Mouse (Mus musculus) heart, embryonic 15.5 days (tissue): ENCODE measurements at regions not wholly inside any gene's neighbourhood (a gene's known extent, or its start where the extent isn't known, plus 50 kb on each side); places are given as distances from the start of the nearest gene placed in this dataset.

Experiments
- ATAC-seq: fragments of 200-750 bp; cut with Nextera tagmentation; replicated peaks from 2 replicates; pipeline ENCODE4 v1.8.0; 2017; ENCODE audit warnings: low read depth, moderate TSS enrichment; ENCODE audit not compliant: insufficient number of reproducible peaks, insufficient read depth, low FRiP score
- H3K27ac ChIP-seq: fragments of 300-500 bp; sonication (generic); 2 replicates; pipeline ENCODE4 v1.5.1; 2015; ENCODE audit warnings: mild to moderate bottlenecking, inconsistent platforms
- H3K27me3 ChIP-seq: fragments of 300-500 bp; sonication (generic); 2 replicates; pipeline ENCODE4 v1.6.1; 2015; ENCODE audit warnings: inconsistent platforms
- H3K36me3 ChIP-seq: fragments of 300-500 bp; sonication (generic); 2 replicates; pipeline ENCODE4 v1.6.1; 2015; ENCODE audit warnings: mild to moderate bottlenecking, inconsistent platforms
- H3K4me1 ChIP-seq: fragments of 300-500 bp; sonication (generic); replicated peaks from 2 replicates; pipeline ENCODE4 v1.6.1; 2015; ENCODE audit warnings: inconsistent platforms
- H3K4me2 ChIP-seq: fragments of 300-500 bp; sonication (generic); 2 replicates; pipeline ENCODE4 v1.6.1; 2015; ENCODE audit warnings: inconsistent platforms, mild to moderate bottlenecking, moderate library complexity
- H3K4me3 ChIP-seq: fragments of 300-500 bp; sonication (generic); 2 replicates; pipeline ENCODE4 v1.5.1; 2015; ENCODE audit warnings: mild to moderate bottlenecking, inconsistent platforms
- H3K9ac ChIP-seq: fragments of 300-500 bp; sonication (generic); 2 replicates; pipeline ENCODE4 v1.6.1; 2015; ENCODE audit warnings: mild to moderate bottlenecking, inconsistent platforms
- H3K9me3 ChIP-seq: fragments of 300-500 bp; sonication (generic); replicated peaks from 2 replicates; pipeline ENCODE4 v1.6.1; 2016; ENCODE audit warnings: inconsistent platforms
- WGBS: fragments of 180-500 bp; shearing (Covaris S2); methylation state at CpG from one replicate; pipeline ENCODE4 v1.1.7; 2015; ENCODE audit warnings: mixed read lengths; 5-methylcytosine and 5-hydroxymethylcytosine counted together

DNA sequence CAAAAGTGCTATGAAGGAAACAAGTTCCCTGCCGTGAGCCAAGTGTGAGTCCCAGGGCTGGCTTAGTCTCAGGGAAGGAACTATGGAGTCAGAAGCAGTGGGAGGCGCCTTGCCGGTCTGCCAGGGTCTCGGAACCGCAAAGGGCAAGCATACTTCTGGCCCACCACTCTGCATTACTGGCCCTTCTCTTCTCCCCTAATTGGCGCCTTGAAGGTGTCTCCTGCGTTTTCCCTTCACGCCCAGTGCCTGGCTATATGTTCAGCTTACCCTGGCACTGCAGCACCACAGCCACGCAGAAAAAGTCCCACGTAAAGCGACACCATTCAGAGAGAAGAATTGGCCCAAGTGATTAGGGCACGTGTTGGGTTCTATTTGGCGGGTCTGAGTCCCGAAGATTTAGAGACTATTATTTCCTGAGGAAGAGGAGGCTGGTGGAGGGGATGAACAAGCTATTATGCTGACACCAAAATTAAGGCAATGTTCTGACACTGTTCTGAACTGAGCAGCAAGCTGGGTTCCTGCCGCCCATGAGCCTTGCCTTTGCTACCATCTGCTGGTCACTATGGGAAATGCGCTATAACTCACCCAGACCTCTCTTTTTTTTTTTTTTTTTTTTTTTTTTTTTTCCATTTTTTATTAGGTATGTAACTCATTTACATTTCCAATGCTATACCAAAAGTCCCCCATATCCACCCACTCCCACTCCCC lies 288.5 kb upstream of the Jmjd1c start:
- peak overlapping the region; percentile 7; the same call in 1 of the 2 replicates for H3K4me2 ChIP-seq
- ATAC-seq, result no peak
- no peaks in the 10 kb centered on the region for H3K4me1 ChIP-seq
- H3K27ac ChIP-seq, result no peak overlapping the region
- 42% methylated on average over 16 of the region's 16 CpGs for WGBS
- no peaks in the 10 kb centered on the region; the same call in 1 of the 2 replicates for H3K9me3 ChIP-seq
- no peaks in the 10 kb centered on the region for H3K36me3 ChIP-seq
- H3K4me3 ChIP-seq, result no peak overlapping the region
- no peak overlapping the region for H3K9ac ChIP-seq
- H3K27me3 ChIP-seq, result no peaks in the 10 kb centered on the region

DNA sequence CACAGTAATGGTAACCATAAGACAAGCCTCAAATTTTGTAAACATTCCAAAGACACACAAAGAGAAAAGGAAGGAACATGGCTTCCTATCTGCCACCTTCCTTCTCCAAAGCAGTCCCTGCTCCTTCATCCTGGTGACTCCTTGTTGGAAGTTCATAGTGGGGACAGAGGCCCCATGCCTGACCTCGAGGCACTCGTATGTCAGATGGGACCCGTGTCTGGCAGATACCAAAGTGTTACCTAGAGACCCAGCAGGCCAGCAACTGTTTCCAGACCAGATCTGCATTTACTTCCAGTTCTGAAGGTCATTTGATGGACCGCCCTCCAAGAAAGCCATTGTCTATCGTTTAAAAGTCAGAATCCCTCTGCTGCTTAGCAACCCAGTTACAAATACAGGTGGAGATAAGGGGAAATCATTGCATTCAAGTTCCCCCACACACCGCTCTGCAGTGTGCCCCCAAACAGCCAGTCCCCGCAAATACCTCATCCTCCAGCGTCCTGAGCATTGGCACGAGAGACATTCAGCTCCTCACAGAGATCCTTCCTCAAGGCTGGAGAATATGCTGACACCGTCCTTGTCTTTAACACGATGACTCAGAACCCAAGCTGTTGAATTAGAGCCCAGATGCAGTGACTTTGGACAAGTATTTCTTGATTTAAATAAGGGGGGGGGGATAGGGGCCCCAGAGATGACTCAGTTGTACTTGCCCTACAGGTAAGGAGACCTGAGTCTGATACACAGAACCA lies 283.2 kb upstream of the Jmjd1c start:
- Histone ChIP-seq H3K4me1 (peaks cover 15% of the 10 kb centered on the region), H3K36me3 (no peaks in the 10 kb centered on the region), H3K4me3 (no peak overlapping the region), H3K9me3 (no peaks in the 10 kb centered on the region), H3K4me2 (no peak overlapping the region), H3K9ac (no peak overlapping the region), H3K27me3 (peaks cover 3% of the 10 kb centered on the region; the same call in 1 of the 2 replicates), H3K27ac (no peak overlapping the region)
- WGBS, result 66% methylated on average over 11 of the region's 11 CpGs
- ATAC-seq, result no peak

DNA sequence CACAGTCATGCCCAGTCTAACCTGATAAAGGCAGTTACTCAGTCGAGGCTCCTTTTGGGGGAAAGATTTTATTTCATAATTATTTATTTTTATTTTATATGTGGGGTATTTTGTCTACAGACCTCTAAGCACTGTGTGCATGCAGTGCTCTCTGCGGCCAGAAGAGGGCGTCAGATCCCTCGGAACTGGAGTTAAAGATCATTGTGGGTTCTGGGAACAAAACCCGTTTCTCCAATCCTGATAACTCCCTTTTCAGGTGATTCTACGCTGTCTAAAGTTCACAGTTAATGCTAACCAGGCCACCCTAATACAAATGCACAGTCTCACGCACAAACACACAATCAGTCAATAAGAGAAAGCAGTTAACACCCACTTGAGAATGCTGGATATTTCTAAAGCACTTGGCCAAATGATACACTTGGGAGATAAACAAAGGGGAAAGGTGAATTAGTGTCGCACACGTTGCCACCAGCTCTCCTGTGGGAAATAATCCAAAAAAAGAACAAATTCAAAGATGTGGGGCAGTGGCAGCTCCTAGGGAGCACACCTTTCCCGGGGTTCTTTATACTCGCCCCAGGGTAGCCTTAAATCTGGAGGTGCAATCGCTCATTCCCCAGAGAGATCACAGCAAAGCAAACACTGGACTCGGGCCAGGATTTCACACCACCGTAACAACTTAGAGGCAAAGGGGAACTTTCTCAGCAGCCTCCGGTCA lies 281.9 kb upstream of the Jmjd1c start:
- peak overlapping the region; percentile 33; the same call in 1 of the 2 replicates for H3K27ac ChIP-seq
- no peak overlapping the region for H3K9ac ChIP-seq
- H3K4me1 ChIP-seq, result peaks cover 18% of the 10 kb centered on the region
- H3K9me3 ChIP-seq, result no peaks in the 10 kb centered on the region
- 12% methylated on average over 15 of the region's 15 CpGs for whole genome bisulfite sequencing
- no peak overlapping the region for H3K4me3 ChIP-seq
- no peak for ATAC-seq
- H3K4me2 ChIP-seq, result peak overlapping the region; percentile 50
- peaks cover 3% of the 10 kb centered on the region; the same call in 1 of the 2 replicates for H3K27me3 ChIP-seq
- H3K36me3 ChIP-seq, result no peaks in the 10 kb centered on the region

DNA sequence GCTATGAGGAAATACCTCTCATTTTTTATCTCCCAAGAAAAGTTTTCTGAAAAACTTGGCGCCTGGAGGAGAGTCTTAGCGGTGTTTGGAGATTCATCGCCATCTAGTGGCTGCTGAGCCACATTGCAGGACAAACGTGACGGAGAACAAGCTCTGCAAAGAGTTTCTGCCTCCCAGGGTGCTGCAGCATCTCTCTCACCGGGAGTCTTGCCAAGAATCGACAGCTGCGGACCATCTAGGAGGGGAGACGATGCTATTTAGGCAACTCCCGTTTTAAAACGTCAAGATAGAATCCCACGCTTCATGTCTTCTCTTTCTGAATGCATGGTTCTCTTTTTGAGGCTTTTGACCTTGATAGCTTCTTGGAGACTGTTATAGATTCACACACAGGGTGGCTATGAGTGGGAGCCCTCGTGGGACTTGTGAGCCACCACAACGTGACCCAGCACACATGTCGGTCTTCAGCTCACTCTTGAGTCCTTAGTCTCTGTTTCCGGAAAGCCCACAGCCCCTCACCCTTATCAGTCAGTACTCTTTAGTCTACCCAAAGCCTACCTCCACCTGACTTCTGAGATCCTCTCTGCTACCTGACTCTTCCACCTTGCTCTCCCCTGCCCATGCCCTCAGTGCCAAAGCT lies 281.2 kb upstream of the Jmjd1c start:
- H3K4me1 ChIP-seq, result peaks cover 18% of the 10 kb centered on the region
- no peaks in the 10 kb centered on the region for H3K9me3 ChIP-seq
- peak; percentile 53; the same call in 1 of the 2 replicates for ATAC-seq
- H3K4me3 ChIP-seq, result no peak overlapping the region
- no peak overlapping the region for H3K27ac ChIP-seq
- WGBS, result 11% methylated on average over 16 of the region's 16 CpGs
- H3K27me3 ChIP-seq, result peaks cover 3% of the 10 kb centered on the region; the same call in 1 of the 2 replicates
- H3K9ac ChIP-seq, result no peak overlapping the region
- no peaks in the 10 kb centered on the region for H3K36me3 ChIP-seq
- H3K4me2 ChIP-seq, result peak overlapping the region; percentile 50

DNA sequence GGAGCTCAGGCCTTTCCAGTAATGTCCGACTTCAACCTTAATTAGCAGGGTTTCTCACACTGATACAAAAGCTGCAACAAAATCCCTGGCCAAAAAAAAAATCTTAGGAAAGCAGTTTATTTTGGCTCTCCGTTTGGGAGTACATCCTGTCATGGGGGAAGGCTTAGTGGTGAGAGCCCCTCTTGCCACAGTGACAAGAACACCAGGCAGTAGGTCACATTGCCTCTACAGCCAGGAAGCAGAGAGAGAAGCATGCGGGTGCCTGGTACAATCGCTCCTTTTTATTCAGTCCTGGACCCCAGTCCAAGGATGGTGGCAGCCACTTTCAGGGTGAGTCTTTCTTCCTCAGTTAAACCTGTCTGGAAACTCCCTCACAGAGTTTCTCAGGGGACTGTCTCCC lies 280.0 kb upstream of the Jmjd1c start:
- H3K36me3 ChIP-seq, result no peaks in the 10 kb centered on the region
- no peak overlapping the region for H3K4me2 ChIP-seq
- no peak overlapping the region for H3K9ac ChIP-seq
- no peak for ATAC-seq
- no peak overlapping the region for H3K27ac ChIP-seq
- no peak overlapping the region for H3K4me3 ChIP-seq
- H3K9me3 ChIP-seq, result no peaks in the 10 kb centered on the region
- peaks cover 3% of the 10 kb centered on the region; the same call in 1 of the 2 replicates for H3K27me3 ChIP-seq
- H3K4me1 ChIP-seq, result peaks cover 18% of the 10 kb centered on the region
- 61% methylated on average over 4 of the region's 4 CpGs for WGBS

DNA sequence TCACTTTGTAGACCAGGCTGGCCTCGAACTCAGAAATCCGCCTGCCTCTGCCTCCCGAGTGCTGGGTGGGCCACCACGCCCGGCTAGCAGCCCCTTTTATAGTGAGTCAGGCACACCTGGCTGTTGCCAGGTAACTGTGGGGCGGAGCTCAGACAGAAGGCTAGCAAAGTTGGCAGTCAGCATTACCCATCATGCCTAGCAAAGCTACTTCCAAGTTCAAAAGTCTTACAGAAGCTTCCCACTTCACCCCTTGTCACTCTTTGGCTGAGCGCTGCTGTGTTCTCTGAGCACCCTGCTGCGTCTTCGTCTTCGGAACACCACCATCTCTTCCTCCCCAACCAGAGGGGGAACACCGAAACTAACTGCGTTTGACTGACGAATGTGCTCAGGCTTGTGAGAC lies 279.1 kb upstream of the Jmjd1c start:
- no peak overlapping the region for H3K27ac ChIP-seq
- ATAC-seq, result no peak
- 79% methylated on average over 13 of the region's 13 CpGs for WGBS
- no peaks in the 10 kb centered on the region for H3K36me3 ChIP-seq
- H3K4me1 ChIP-seq, result peaks cover 18% of the 10 kb centered on the region
- no peak overlapping the region for H3K4me3 ChIP-seq
- H3K4me2 ChIP-seq, result no peak overlapping the region
- no peak overlapping the region for H3K9ac ChIP-seq
- no peaks in the 10 kb centered on the region for H3K9me3 ChIP-seq
- H3K27me3 ChIP-seq, result peaks cover 3% of the 10 kb centered on the region; the same call in 1 of the 2 replicates

DNA sequence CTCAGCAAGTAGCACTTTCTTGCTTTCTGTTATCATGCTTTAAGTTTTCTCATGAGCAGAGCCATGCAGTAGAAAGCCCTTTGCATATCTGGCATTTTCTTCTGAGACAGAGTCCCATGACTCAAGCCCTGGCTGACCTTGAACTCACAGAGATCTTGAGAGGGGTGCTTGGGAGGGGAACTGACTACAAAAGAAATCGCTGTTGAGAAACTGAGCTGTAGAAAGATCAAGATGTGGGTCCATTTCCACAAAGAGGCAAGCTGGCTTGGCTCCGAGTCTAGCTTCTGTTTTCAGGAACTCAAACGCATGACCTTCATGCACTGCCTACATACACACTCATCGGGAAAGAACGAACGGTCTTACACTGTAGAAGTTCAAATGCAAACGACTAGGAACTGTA lies 278.0 kb upstream of the Jmjd1c start:
- no peaks in the 10 kb centered on the region for H3K9me3 ChIP-seq
- no peak for ATAC-seq

DNA sequence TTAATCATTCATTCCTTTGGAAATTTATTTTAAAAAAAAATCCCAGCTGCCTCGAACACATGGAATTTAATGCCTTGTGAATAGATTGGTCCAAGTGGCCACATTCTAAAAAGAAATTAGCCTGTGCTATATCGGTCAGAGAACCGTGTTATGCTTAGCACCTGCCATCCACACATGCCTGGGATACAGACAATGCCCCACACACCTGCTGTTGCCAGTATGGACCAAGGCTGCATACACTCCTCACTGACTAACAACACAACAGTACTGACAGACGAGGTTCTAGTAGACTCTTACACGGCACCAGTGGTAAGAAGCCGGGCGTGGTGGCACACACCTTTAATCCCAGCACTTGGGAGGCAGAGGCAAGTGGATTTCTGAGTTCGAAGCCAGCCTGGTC lies 276.4 kb upstream of the Jmjd1c start:
- no peak for ATAC-seq

More for the DNA sequence above, 278.0 kb upstream of the Jmjd1c start:
- 64% methylated on average over 7 of the region's 7 CpGs for WGBS
- Histone ChIP-seq H3K27ac (no peak overlapping the region), H3K4me1 (peaks cover 18% of the 10 kb centered on the region), H3K36me3 (no peaks in the 10 kb centered on the region), H3K4me2 (no peak overlapping the region), H3K9ac (no peak overlapping the region), H3K27me3 (peaks cover 3% of the 10 kb centered on the region; the same call in 1 of the 2 replicates), H3K4me3 (no peak overlapping the region)

DNA sequence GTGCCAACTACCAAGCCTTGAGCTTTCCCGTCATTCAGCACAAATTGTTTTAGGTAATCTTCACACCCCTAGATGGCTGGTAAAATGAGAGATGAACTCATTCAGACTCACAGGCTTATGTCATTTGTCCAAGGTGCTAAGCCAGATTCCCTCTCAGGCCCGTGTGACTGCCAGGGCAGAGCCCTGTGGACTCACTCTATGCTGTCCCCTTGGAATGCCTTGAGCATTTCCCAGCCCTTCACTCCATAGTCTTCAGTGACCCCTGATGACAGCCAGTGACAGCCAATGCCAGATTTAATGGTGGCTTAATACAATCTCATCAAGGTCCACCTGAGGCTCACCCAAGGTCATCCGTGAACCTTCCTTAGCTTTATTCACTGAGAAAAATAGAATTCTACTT lies 270.2 kb upstream of the Jmjd1c start:
- no peaks in the 10 kb centered on the region for H3K27me3 ChIP-seq
- no peak for ATAC-seq
- H3K4me3 ChIP-seq, result no peak overlapping the region
- no peak overlapping the region for H3K27ac ChIP-seq
- H3K4me2 ChIP-seq, result no peak overlapping the region
- no peaks in the 10 kb centered on the region for H3K9me3 ChIP-seq
- H3K4me1 ChIP-seq, result no peaks in the 10 kb centered on the region
- H3K9ac ChIP-seq, result no peak overlapping the region
- WGBS, result 60% methylated on average over 3 of the region's 3 CpGs
- no peaks in the 10 kb centered on the region for H3K36me3 ChIP-seq

More for the DNA sequence above, 276.4 kb upstream of the Jmjd1c start:
- H3K9me3 ChIP-seq, result no peaks in the 10 kb centered on the region
- H3K36me3 ChIP-seq, result no peaks in the 10 kb centered on the region
- no peak overlapping the region for H3K27ac ChIP-seq
- H3K4me3 ChIP-seq, result no peak overlapping the region
- peak overlapping the region; percentile 15; the same call in 1 of the 2 replicates for H3K4me2 ChIP-seq
- peaks cover 11% of the 10 kb centered on the region for H3K4me1 ChIP-seq
- H3K9ac ChIP-seq, result no peak overlapping the region
- H3K27me3 ChIP-seq, result no peaks in the 10 kb centered on the region; the same call in 1 of the 2 replicates
- WGBS, result 74% methylated on average over 8 of the region's 8 CpGs

DNA sequence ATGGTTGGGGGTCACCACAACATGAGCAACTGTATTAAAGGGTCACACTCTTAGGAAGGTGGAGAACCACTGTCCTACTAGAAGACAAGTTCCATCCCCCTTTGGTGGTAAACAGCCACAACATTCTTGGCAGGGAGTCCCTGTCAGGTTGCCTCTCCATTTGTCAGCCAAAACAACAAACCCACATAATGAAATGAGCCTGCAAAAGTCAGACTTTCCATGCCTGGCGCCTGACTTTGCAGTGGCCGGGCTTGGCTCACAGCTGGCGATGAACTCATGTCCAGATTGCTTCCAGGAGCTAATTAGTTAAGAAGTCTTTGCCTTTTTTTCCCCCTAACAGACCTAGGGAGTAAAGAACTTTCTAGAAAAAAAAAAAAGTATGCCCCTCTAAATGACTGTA lies 269.6 kb upstream of the Jmjd1c start:
- no peak overlapping the region for H3K27ac ChIP-seq
- no peaks in the 10 kb centered on the region for H3K4me1 ChIP-seq
- H3K4me3 ChIP-seq, result no peak overlapping the region
- ATAC-seq, result no peak
- H3K27me3 ChIP-seq, result no peaks in the 10 kb centered on the region
- H3K4me2 ChIP-seq, result no peak overlapping the region
- no peaks in the 10 kb centered on the region for H3K9me3 ChIP-seq
- H3K36me3 ChIP-seq, result no peaks in the 10 kb centered on the region
- WGBS, result 79% methylated on average over 3 of the region's 3 CpGs
- H3K9ac ChIP-seq, result no peak overlapping the region

DNA sequence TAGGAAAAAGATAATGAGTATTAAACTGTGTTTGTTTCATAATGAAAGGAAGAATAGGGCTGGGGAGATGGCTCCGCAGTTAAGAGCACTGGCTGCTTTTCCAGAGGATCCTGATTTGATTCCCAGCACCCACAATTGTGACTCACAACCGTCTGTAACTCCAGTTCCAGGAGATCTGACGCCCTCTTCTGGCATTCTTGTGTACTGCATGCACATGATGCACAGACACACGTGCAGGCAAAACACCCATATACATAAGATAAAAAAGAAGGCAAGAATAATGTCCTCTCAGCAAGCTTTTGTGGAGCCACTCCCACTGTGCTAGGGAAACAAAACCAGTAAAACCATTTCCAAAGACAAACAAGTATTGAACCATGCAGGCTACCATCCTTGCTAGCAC lies 261.0 kb upstream of the Jmjd1c start:
- no peak overlapping the region for H3K9ac ChIP-seq
- no peaks in the 10 kb centered on the region for H3K36me3 ChIP-seq
- no peaks in the 10 kb centered on the region for H3K9me3 ChIP-seq
- H3K4me3 ChIP-seq, result no peak overlapping the region
- no peak overlapping the region for H3K4me2 ChIP-seq
- H3K27ac ChIP-seq, result no peak overlapping the region
- no peaks in the 10 kb centered on the region for H3K27me3 ChIP-seq
- ATAC-seq, result no peak
- no peaks in the 10 kb centered on the region for H3K4me1 ChIP-seq
- 70% methylated on average over 4 of the region's 4 CpGs for WGBS
